Mouse (Mus musculus): Measurements from ENCODE around the gene Krtdap.
"Not testable (repeated sequence)": the region's sequence is repeated elsewhere in the genome, so short reads cannot be mapped to it uniquely, and the experiment has no call there.

GRCm38 (mm10) chr7:30828871-30829270 lies 41.2 kb downstream of the Krtdap start:
- not testable (repeated sequence) for TF ChIP-seq POLR2A (IDR thresholded peaks at IDR 0.05; ENCODE audit: control insufficient read depth, low read depth, low read length); CTCF (IDR thresholded peaks at IDR 0.05; ENCODE audit: control insufficient read depth, insufficient read depth, insufficient replicate concordance, low read depth, low read length)

All from testis, adult 2 months (tissue).